Mouse (Mus musculus) MEL (cell line): Measurements from ENCODE around the gene Utrn. TPM values are rescaled to one million over a fixed set of nuclear protein-coding genes. Genes with fewer than 3 reads are reported as not detected.

Source experiments
- DNase-seq: peaks from one replicate; pipeline ENCODE4 v3.0.0; 2011; ENCODE audit warnings: low read depth, low spot score
- H3K27ac ChIP-seq: 2 replicates; pipeline ENCODE4 v1.5.1; 2012; ENCODE audit warnings: low read depth, mild to moderate bottlenecking, control low read depth, low read length, moderate library complexity; ENCODE audit not compliant: control insufficient read depth
- H3K27me3 ChIP-seq, 2 experiments: fragments of 150-350 bp in 1 of 2; sonication (generic) in 1 of 2; 2 replicates each; pipeline ENCODE4 v1.6.1; 2012; ENCODE audit warnings: low read length in 2 of 2, mild to moderate bottlenecking in 2 of 2, improper control_type of control experiment in 1 of 2, moderate library complexity in 1 of 2; ENCODE audit not compliant: insufficient read depth in 2 of 2, control insufficient read depth in 1 of 2
- H3K36me3 ChIP-seq, 2 experiments: 2 replicates each; pipeline ENCODE4 v1.6.1; 2012 to 2014; ENCODE audit warnings: low read length in 2 of 2, improper control_type of control experiment in 1 of 2, inconsistent platforms in 1 of 2, mild to moderate bottlenecking in 1 of 2; ENCODE audit not compliant: insufficient read depth in 2 of 2, control insufficient read depth in 1 of 2
- H3K4me1 ChIP-seq, 2 experiments: fragments of 150-350 bp in 1 of 2; sonication (generic) in 1 of 2; 2 replicates each; pipeline ENCODE4 v1.6.1; 2012; ENCODE audit warnings: low read length in 2 of 2, improper control_type of control experiment in 1 of 2, mild to moderate bottlenecking in 1 of 2; ENCODE audit not compliant: insufficient read depth in 2 of 2, control insufficient read depth in 1 of 2
- H3K4me3 ChIP-seq, 2 experiments: fragments of 150-350 bp in 1 of 2; sonication (generic) in 1 of 2; 2 replicates each; pipeline ENCODE4 v1.5.1; 2012; ENCODE audit warnings: low read depth in 2 of 2, low read length in 2 of 2, mild to moderate bottlenecking in 2 of 2, moderate library complexity in 2 of 2, control low read depth in 1 of 2, improper control_type of control experiment in 1 of 2; ENCODE audit not compliant: control insufficient read depth in 1 of 2, insufficient read depth in 1 of 2
- H3K79me2 ChIP-seq: 2 replicates; pipeline ENCODE4 v1.6.1; 2012; ENCODE audit warnings: mild to moderate bottlenecking, low read length, moderate library complexity; ENCODE audit not compliant: control insufficient read depth, poor library complexity, insufficient read depth
- H3K9ac ChIP-seq: 2 replicates; pipeline ENCODE4 v1.6.1; 2012; ENCODE audit warnings: low read depth, mild to moderate bottlenecking, control low read depth, low read length, moderate library complexity; ENCODE audit not compliant: control insufficient read depth, poor library complexity, severe bottlenecking
- H3K9me3 ChIP-seq: fragments of 150-350 bp; sonication (generic); replicated peaks from 2 replicates; pipeline ENCODE4 v1.6.1; 2012; ENCODE audit warnings: mild to moderate bottlenecking, low read length, improper control_type of control experiment, moderate library complexity; ENCODE audit not compliant: insufficient read depth
- CHD2 ChIP-seq: IDR thresholded peaks from 2 replicates; pipeline ENCODE4 v1.6.1; 2011; ENCODE audit warnings: low read length, improper control_type of control experiment
- E2F4 ChIP-seq: IDR thresholded peaks from 2 replicates; pipeline ENCODE4 v1.6.1; 2011; ENCODE audit warnings: low read depth, low read length, improper control_type of control experiment, borderline replicate concordance
- ELF1 ChIP-seq: IDR thresholded peaks from 2 replicates; pipeline ENCODE4 v1.6.1; 2014; ENCODE audit warnings: low read depth, mild to moderate bottlenecking, inconsistent platforms, low read length, improper control_type of control experiment, moderate library complexity
- EP300 ChIP-seq, 2 experiments: IDR thresholded peaks; 2 replicates each; pipeline ENCODE4 v1.6.1; 2011; ENCODE audit warnings: improper control_type of control experiment in 2 of 2, low read length in 2 of 2, low read depth in 1 of 2, mild to moderate bottlenecking in 1 of 2
- GABPA ChIP-seq: IDR thresholded peaks from 2 replicates; pipeline ENCODE4 v1.6.1; 2012; ENCODE audit warnings: low read depth, mild to moderate bottlenecking, inconsistent platforms, low read length, improper control_type of control experiment, moderate library complexity
- MAFK ChIP-seq: IDR thresholded peaks from 2 replicates; pipeline ENCODE4 v1.6.1; 2011; ENCODE audit warnings: low read depth, mild to moderate bottlenecking, low read length, improper control_type of control experiment, borderline replicate concordance
- MAZ ChIP-seq: IDR thresholded peaks from 2 replicates; pipeline ENCODE4 v1.6.1; 2012; ENCODE audit warnings: low read depth, mild to moderate bottlenecking, inconsistent platforms, low read length, improper control_type of control experiment
- MXI1 ChIP-seq: IDR thresholded peaks from 2 replicates; pipeline ENCODE4 v1.6.1; 2011; ENCODE audit warnings: mild to moderate bottlenecking, low read depth, low read length, improper control_type of control experiment
- MYC ChIP-seq: IDR thresholded peaks from 2 replicates; pipeline ENCODE4 v1.6.1; 2011; ENCODE audit warnings: low read depth, mild to moderate bottlenecking, low read length, improper control_type of control experiment, moderate library complexity
- NRF1 ChIP-seq: IDR thresholded peaks from 2 replicates; pipeline ENCODE4 v1.6.1; 2014; ENCODE audit warnings: low read depth, mild to moderate bottlenecking, inconsistent platforms, low read length, improper control_type of control experiment, moderate library complexity; ENCODE audit not compliant: poor library complexity, insufficient read depth, severe bottlenecking
- POLR2A ChIP-seq, 2 experiments: IDR thresholded peaks; 2 replicates each; pipeline ENCODE4 v1.6.1; 2011 to 2012; ENCODE audit warnings: low read length in 2 of 2, mild to moderate bottlenecking in 2 of 2, control low read depth in 1 of 2, improper control_type of control experiment in 1 of 2, low read depth in 1 of 2, moderate library complexity in 1 of 2; ENCODE audit not compliant: control insufficient read depth in 1 of 2, insufficient read depth in 1 of 2, poor library complexity in 1 of 2
- POLR2AphosphoS5 ChIP-seq: IDR thresholded peaks from 2 replicates; pipeline ENCODE4 v1.6.1; 2012; ENCODE audit warnings: low read depth, borderline replicate concordance, mild to moderate bottlenecking, inconsistent platforms, low read length, moderate library complexity, mixed read lengths
- RCOR1 ChIP-seq: IDR thresholded peaks from 2 replicates; pipeline ENCODE4 v1.6.1; 2012; ENCODE audit warnings: low read depth, mild to moderate bottlenecking, inconsistent platforms, low read length, improper control_type of control experiment
- SIN3A ChIP-seq: IDR thresholded peaks from 2 replicates; pipeline ENCODE4 v1.6.1; 2012; ENCODE audit warnings: low read length, improper control_type of control experiment, inconsistent platforms
- SMC3 ChIP-seq: IDR thresholded peaks from 2 replicates; pipeline ENCODE4 v1.6.1; 2011; ENCODE audit warnings: low read depth, low read length, improper control_type of control experiment
- USF1 ChIP-seq: IDR thresholded peaks from 2 replicates; pipeline ENCODE4 v1.6.1; 2014; ENCODE audit warnings: low read depth, mild to moderate bottlenecking, inconsistent platforms, low read length, improper control_type of control experiment, moderate library complexity
- ZC3H11A ChIP-seq: IDR thresholded peaks from 2 replicates; pipeline ENCODE4 v1.6.1; 2012; ENCODE audit warnings: low read depth, mild to moderate bottlenecking, inconsistent platforms, low read length, improper control_type of control experiment
- ZMIZ1 ChIP-seq: IDR thresholded peaks from 2 replicates; pipeline ENCODE4 v1.6.1; 2012; ENCODE audit warnings: low read depth, mild to moderate bottlenecking, inconsistent platforms, low read length, improper control_type of control experiment, moderate library complexity
- ZNF384 ChIP-seq: IDR thresholded peaks from 2 replicates; pipeline ENCODE4 v1.6.1; 2012; ENCODE audit warnings: low read depth, mild to moderate bottlenecking, inconsistent platforms, low read length, improper control_type of control experiment
- polyA plus RNA-seq, 2 experiments: library from polyadenylated mRNA; stranded (reverse) in 1 of 2; unstranded in 1 of 2; fragments of >175 nt in 1 of 2; fragments of >200 nt in 1 of 2; gene quantifications; 2 replicates each; pipeline versions ENCODE4 v1.2.1 to v1.2.4; 2012; ENCODE audit warnings: low replicate concordance in 2 of 2, low read depth in 1 of 2; ENCODE audit not compliant: insufficient read length in 2 of 2, insufficient read depth in 1 of 2, missing spikeins in 1 of 2
- total RNA-seq: library from RNA; depleted of rRNA; stranded (reverse); fragments of 300-350 nt; gene quantifications from 2 replicates; pipeline ENCODE4 v1.2.3, GENCODE M21; 2012

Gene Utrn
- total and polyA plus RNA-seq, 3 experiments: 2.3 to 4.3 TPM; not detected in 1

DNA sequence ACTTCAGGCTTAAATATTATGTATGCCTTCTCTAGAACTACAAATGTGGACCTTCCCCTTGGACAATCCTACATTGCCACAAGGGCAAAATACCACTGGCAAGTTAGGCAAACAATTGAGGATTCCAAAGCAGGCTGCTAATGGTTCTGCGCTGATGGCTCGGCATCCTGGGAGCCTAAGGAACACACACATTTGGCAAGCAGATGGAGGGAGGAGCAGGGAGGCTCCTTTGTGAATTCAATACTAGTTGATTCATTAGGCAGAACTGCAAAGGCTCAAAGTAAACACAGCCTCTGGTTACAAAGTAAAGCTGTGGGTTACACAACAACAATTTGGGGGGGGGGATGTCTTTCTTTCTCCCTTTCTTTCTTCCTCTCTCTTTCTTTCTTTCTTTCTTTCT lies 401.6 kb downstream of the Utrn start:
- H3K27me3 ChIP-seq: no peaks in the 10 kb centered on the region
- H3K27ac ChIP-seq: no peak overlapping the region
- no peaks in the 10 kb centered on the region for H3K79me2 ChIP-seq
- H3K36me3 ChIP-seq: no peaks in the 10 kb centered on the region; a peak in 1 of 4 replicates
- no peak for DNase-seq
- no peaks in the 10 kb centered on the region for H3K4me1 ChIP-seq
- TF ChIP-seq CHD2: no peak
- TF ChIP-seq MAFK: no peak
- TF ChIP-seq EP300 (IDR thresholded peaks at IDR 0.05; ENCODE audit: low read depth in 1 of 2, low read length in 2 of 2): no peak
- TF ChIP-seq SMC3: no peak
- TF ChIP-seq SIN3A: no peak
- TF ChIP-seq, all 39 proteins: peak for 0
- H3K9me3 ChIP-seq: no peaks in the 10 kb centered on the region
- H3K9ac ChIP-seq: no peak overlapping the region
- H3K4me3 ChIP-seq: no peak overlapping the region

DNA sequence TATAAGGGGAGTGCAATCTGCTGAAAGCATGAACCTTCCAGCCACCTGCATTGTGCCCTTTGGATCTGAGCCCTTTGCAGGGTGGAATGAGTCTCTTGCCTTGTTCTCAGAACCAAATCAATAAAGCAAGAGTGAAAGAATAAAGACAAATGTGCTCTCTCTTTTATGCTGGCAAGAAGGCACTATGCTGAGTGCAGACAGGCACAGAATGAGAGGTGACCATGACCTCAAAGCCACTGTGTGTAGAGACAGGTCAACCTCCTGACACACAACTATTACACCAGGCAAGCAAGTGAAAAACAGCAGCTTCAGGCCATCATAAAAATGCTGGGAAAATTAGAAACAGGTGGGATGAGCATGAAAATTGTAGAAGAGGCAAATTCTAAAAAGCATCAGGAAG lies 408.2 kb downstream of the Utrn start:
- H3K27me3 ChIP-seq: no peaks in the 10 kb centered on the region
- H3K36me3 ChIP-seq: no peaks in the 10 kb centered on the region
- TF ChIP-seq ELF1 (no peak), MXI1 (no peak), ZMIZ1 (no peak), POLR2AphosphoS5 (no peak), E2F4 (no peak), USF1 (no peak), RCOR1 (no peak), MAFK (no peak), POLR2A (IDR thresholded peaks at IDR 0.05; ENCODE audit: control insufficient read depth in 1 of 2, insufficient read depth in 1 of 2, low read depth in 1 of 2, low read length in 2 of 2, poor library complexity in 1 of 2) (no peak), MAZ (no peak), NRF1 (no peak), ZNF384 (no peak), MYC (no peak), ZC3H11A (no peak), GABPA (no peak), CHD2 (no peak)
- no peaks in the 10 kb centered on the region for H3K9me3 ChIP-seq
- no peak overlapping the region for H3K9ac ChIP-seq
- H3K4me1 ChIP-seq: no peaks in the 10 kb centered on the region
- DNase-seq: no peak
- no peaks in the 10 kb centered on the region for H3K79me2 ChIP-seq
- no peak overlapping the region for H3K4me3 ChIP-seq
- no peak overlapping the region for H3K27ac ChIP-seq
